Mouse (Mus musculus): ENCODE results near the gene Adra1b.

Adra1b gene

DNA sequence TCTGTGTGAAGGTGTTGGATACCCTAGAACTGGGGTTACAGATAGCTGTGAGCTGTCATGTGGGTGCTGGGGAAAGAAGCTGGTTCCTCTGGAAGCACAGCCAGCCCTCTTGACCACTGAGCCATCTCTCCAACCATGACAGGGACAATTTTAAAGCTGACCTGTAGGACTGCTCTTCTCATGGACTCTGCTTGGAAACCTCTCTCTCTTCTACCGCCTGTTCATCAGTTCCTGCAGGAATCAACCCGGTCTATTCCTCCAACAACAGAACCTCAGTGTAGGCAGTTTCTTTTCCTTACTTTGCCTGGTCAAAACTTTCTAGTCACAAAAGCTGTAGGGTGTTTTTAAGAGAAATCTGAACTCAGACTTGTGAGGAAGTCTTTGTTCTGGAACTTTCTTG lies 1.3 kb downstream of the Adra1b start:
- in situ Hi-C loops (cut with MboI; ENCODE audit: low sequenced_read_pairs): no loop called here

DNA sequence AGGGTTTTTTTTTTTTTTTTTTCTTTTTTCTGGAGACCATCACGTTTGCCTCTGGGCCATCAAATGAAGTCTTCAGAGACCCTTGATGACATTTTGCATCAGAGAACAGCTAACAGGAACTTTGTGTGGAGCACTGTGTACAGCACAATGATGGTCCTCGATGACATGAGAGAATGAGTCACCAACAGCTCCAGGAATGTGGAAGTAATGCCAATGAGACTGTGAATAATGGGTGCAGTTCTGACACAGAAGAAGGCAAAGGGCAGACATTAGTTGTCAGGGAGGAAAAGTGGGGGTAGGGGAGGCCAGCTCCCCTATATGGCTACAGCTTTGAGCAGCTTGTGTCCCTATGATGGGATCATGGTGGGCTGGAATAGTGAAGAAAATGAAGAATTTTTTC lies 5.7 kb downstream of the Adra1b start:
- in situ Hi-C loops (cut with MboI; ENCODE audit: low sequenced_read_pairs): no loop called here

GRCm38 (mm10) chr11:43892546-43892945 lies 8.5 kb downstream of the Adra1b start:
- in situ Hi-C loops (cut with MboI; ENCODE audit: low sequenced_read_pairs): no loop called here

GRCm38 (mm10) chr11:43891457-43891856 lies 9.6 kb downstream of the Adra1b start:
- in situ Hi-C loops (cut with MboI; ENCODE audit: low sequenced_read_pairs): no loop called here

GRCm38 (mm10) chr11:43889208-43889915 lies 11.6 kb downstream of the Adra1b start:
- in situ Hi-C loops (cut with MboI; ENCODE audit: low sequenced_read_pairs): no loop called here

DNA sequence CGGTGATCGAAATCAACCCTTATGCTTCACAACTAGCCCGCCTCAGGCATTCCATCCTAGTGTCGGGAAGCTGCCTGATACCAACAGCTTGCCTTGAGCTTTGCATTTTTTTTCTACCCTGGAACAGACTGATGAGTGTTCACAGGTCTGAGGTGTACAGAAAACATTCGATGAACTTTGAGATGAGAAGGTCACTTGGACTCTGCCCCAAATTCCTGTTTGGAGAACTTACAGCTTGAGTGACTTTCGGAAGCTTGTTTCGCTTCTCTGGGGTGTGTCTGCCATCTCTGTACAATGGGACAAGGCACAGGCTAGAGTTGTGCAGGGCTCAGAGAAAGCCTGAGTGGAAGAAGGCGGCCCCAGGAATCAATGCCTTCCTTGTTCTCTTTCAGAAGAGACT lies 12.3 kb downstream of the Adra1b start:
- in situ Hi-C loops (cut with MboI; ENCODE audit: low sequenced_read_pairs): no loop called here

GRCm38 (mm10) chr11:43887597-43887996 lies 13.4 kb downstream of the Adra1b start:
- in situ Hi-C loops (cut with MboI; ENCODE audit: low sequenced_read_pairs): no loop called here

GRCm38 (mm10) chr11:43884521-43884920 lies 16.5 kb downstream of the Adra1b start:
- in situ Hi-C loops (cut with MboI; ENCODE audit: low sequenced_read_pairs): no loop called here

- in situ Hi-C loops (cut with MboI; ENCODE audit: low sequenced_read_pairs): no loop called here
Observed at GRCm38 (mm10) chr11:43883641-43884181, 17.3 kb downstream of the Adra1b start.

DNA sequence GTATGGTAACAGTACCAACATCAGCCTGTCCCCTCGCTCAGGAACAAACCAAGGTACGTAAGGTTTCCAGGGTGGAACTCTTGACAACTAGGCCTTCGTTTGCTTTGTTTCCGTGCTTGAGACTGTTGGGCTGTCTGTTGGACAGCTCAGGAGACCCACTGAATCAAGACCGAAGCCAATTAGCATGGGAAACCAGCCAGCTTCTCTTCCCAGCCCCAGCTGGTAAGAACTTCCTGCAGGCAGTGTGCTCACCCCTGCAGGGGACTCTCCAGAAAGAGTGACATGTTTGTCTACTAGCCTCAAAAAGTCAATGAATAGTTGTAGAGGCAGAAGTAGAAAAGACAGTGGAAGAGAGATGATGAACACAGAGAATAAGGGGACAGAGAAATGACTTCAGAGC lies 23.8 kb downstream of the Adra1b start:
- in situ Hi-C loops (cut with MboI; ENCODE audit: low sequenced_read_pairs): no loop called here

DNA sequence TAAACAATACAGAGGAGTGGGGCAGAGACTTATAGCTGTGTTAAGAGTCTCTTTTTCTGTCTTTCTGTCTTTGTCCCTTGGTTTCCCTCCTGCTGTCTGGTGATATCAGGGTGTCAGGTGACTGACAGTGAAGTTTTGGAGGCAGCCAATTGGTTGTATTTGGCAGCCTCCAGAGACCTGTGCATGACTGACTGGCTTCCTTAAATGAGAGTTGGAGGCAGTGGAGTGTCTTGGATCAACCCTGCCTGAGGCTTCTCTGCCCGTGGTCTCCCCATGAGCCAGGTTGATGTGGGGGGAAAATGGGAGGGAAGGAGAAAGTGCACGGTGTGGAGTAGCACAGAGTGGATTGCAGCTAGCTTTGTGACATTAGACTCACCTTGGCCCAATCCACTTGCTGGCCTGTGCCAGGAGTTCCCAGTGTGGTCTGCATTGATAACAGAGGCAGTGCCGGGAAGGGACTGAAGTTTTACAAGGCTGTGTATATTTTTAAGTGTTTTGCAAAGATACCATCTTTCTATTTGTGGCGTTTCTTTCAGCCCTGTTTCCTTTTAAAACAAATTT lies 33.2 kb downstream of the Adra1b start:
- in situ Hi-C loops (cut with MboI; ENCODE audit: low sequenced_read_pairs): no loop called here

GRCm38 (mm10) chr11:43865298-43866165 lies 35.5 kb downstream of the Adra1b start:
- in situ Hi-C loops (cut with MboI; ENCODE audit: low sequenced_read_pairs): no loop called here

DNA sequence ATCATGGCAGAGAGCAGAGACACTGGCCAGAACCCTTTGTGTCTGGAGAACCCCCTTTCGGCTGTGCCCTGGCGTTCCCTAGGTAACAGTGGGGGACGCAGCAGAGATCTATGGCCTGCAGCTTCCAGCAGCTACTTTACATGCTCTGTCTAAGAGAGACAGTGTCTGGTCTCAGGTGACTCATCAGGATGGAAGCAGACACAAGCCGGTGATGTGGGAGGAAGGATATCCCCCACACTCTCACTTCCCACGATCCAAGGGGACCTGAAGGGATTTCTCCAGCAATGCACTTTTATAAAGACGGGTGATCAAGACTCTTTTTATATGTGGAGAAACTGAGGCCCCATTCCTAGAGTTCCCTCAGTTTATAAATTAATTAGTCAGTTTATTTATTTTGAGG lies 48.0 kb downstream of the Adra1b start:
- in situ Hi-C loops (cut with MboI; ENCODE audit: low sequenced_read_pairs): no loop called here

DNA sequence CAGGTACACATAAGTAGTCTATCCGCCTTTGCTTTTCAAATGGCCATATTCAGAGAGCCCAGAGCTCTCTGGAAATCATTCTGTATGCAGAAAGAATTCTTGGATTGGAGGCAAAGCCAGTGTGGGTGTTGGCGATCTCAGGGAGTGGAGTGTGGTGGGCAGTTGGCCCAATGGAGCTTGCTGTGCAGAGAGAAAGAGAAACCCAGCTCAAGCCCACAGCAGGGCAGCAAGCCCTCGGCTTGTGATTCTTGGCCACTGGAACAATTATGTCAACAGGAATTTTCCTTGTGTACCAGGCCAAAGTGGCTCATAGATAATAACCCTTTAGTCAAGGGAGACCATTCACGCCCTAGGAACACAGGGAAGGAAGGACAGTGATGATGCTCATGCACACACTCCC lies 53.0 kb downstream of the Adra1b start:
- in situ Hi-C loops (cut with MboI; ENCODE audit: low sequenced_read_pairs): no loop called here

- in situ Hi-C loops (cut with MboI; ENCODE audit: low sequenced_read_pairs): no loop called here
Observed at GRCm38 (mm10) chr11:43841596-43841995, 59.4 kb downstream of the Adra1b start.

GRCm38 (mm10) chr11:43840491-43840890 lies 60.5 kb downstream of the Adra1b start:
- in situ Hi-C loops (cut with MboI; ENCODE audit: low sequenced_read_pairs): no loop called here

GRCm38 (mm10) chr11:43835880-43836740 lies 64.9 kb downstream of the Adra1b start:
- in situ Hi-C loops (cut with MboI; ENCODE audit: low sequenced_read_pairs): no loop called here

GRCm38 (mm10) chr11:43835456-43835855 lies 65.6 kb downstream of the Adra1b start:
- in situ Hi-C loops (cut with MboI; ENCODE audit: low sequenced_read_pairs): no loop called here

GRCm38 (mm10) chr11:43834531-43834930 lies 66.5 kb downstream of the Adra1b start:
- in situ Hi-C loops (cut with MboI; ENCODE audit: low sequenced_read_pairs): no loop called here

DNA sequence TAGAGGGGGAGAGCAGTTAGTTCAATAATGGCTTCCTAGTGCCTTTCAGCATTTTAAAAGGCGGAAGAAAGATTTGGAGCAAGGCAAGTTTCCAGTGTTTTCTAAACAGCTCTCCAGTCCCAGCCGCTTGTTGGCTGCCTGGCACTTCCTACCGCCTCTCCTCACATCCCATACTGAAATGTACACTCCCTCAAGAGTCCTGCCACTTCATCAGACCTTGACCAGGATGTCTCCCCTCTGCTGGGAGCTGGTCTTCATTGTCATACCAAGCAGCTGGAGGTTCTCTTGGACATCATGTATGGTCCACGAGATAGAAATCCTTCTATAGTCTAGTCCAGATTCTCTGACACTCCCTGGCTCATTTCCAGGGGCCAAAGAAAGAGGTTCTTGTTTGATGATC lies 69.5 kb downstream of the Adra1b start:
- in situ Hi-C loops (cut with MboI; ENCODE audit: low sequenced_read_pairs): no loop called here

- in situ Hi-C loops (cut with MboI; ENCODE audit: low sequenced_read_pairs): no loop called here
Observed at GRCm38 (mm10) chr11:43826769-43827168, 74.2 kb downstream of the Adra1b start.
